Mouse (Mus musculus): ENCODE results near the gene Myh3. TPM values are rescaled to one million over a fixed set of nuclear protein-coding genes. Genes with fewer than 3 reads are reported as not detected.

Myh3 gene
- polyA plus RNA-seq, 1 experiment from 2014 or later, result 0.50 TPM

DNA sequence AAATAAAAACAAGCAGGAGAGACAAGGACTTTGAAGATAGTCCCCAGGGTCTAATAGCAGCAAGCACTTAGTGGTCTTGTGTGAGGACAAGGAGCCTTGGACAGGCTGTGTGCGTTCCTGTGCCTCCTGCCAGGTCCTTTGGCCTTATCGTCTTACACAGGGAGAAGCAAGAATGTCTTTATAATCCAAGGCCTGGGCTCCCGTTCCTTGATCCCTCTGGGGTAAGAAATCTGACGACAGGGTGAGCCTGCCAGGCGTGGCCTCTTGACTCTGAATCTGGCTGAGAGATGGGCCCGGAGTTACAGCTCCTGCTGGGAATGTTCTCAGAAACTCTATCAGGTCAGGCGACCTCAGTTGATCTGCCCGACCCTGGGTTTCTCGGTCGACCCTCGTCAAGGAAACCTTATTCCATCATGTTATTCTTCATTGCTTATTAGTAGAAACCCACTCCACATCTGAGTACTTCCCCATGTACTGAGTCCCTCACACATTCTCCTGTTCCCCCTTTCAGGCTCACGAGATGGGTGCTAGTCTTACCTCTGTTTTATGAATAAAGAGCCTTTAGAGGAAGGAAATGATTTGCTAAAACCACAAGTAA is 42.7 kb downstream of the Myh3 start:
- no peak overlapping the region for H3K9ac ChIP-seq (ENCODE audit: low read depth, low read length)
- H3K27ac ChIP-seq (ENCODE audit: low read length), result no peak overlapping the region
- WGBS, result 67% methylated on average over 12 of the region's 12 CpGs
- H3K4me3 ChIP-seq (ENCODE audit: low read length), result no peak overlapping the region
- H3K9me3 ChIP-seq (ENCODE audit: control insufficient read depth, low read length), result no peaks in the 10 kb centered on the region
- no peaks in the 10 kb centered on the region for H3K4me1 ChIP-seq (ENCODE audit: control insufficient read depth, insufficient read depth, low read length)
- H3K36me3 ChIP-seq (ENCODE audit: control insufficient read depth, insufficient read depth, low read length), result no peaks in the 10 kb centered on the region
- no peaks in the 10 kb centered on the region for H3K27me3 ChIP-seq (replicated peaks; ENCODE audit: control insufficient read depth, insufficient read depth, low read length)
- H3K4me2 ChIP-seq (ENCODE audit: low read depth, low read length), result no peak overlapping the region
- ATAC-seq, result no peak

GRCm38 (mm10) chr11:67124943-67125342 is 46.8 kb downstream of the Myh3 start:
- Histone ChIP-seq H3K4me2 (ENCODE audit: low read depth, low read length) (no peak overlapping the region), H3K36me3 (ENCODE audit: control insufficient read depth, insufficient read depth, low read length) (no peaks in the 10 kb centered on the region), H3K9ac (ENCODE audit: low read depth, low read length) (no peak overlapping the region), H3K4me1 (ENCODE audit: control insufficient read depth, insufficient read depth, low read length) (no peaks in the 10 kb centered on the region), H3K4me3 (ENCODE audit: low read length) (no peak overlapping the region), H3K9me3 (ENCODE audit: control insufficient read depth, low read length) (no peaks in the 10 kb centered on the region), H3K27ac (ENCODE audit: low read length) (no peak overlapping the region), H3K27me3 (replicated peaks; ENCODE audit: control insufficient read depth, insufficient read depth, low read length) (no peaks in the 10 kb centered on the region)
- no peak for ATAC-seq
- WGBS, result 77% methylated on average over 7 of the region's 7 CpGs

GRCm38 (mm10) chr11:67125361-67125760 is 47.3 kb downstream of the Myh3 start:
- no peak overlapping the region for H3K9ac ChIP-seq (ENCODE audit: low read depth, low read length)
- H3K36me3 ChIP-seq (ENCODE audit: control insufficient read depth, insufficient read depth, low read length), result no peaks in the 10 kb centered on the region
- H3K4me2 ChIP-seq (ENCODE audit: low read depth, low read length), result no peak overlapping the region
- WGBS, result 73% methylated on average over 17 of the region's 17 CpGs
- H3K27me3 ChIP-seq (replicated peaks; ENCODE audit: control insufficient read depth, insufficient read depth, low read length), result no peaks in the 10 kb centered on the region
- no peaks in the 10 kb centered on the region for H3K9me3 ChIP-seq (ENCODE audit: control insufficient read depth, low read length)
- no peak overlapping the region for H3K27ac ChIP-seq (ENCODE audit: low read length)
- no peaks in the 10 kb centered on the region for H3K4me1 ChIP-seq (ENCODE audit: control insufficient read depth, insufficient read depth, low read length)
- H3K4me3 ChIP-seq (ENCODE audit: low read length), result no peak overlapping the region
- ATAC-seq, result no peak

DNA sequence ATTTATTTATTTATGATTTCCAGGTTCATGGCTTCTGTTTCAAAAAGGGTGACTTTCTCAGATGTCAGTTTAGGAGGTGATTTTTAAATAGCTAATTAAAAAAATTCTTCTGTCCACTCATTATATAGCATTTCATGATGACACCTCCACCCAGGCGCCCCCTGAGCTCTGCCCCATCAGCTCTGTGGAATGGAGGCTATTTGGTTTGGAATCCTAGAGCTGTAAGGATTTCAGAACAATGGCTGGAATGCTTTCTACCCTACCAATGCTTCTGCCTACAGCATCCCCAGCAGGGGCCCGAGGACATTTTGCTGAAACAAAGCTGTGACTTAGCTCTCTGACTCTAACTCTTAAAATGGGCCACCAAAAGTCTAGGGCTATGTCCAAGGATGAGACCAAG is 55.4 kb downstream of the Myh3 start:
- ATAC-seq, result no peak

DNA sequence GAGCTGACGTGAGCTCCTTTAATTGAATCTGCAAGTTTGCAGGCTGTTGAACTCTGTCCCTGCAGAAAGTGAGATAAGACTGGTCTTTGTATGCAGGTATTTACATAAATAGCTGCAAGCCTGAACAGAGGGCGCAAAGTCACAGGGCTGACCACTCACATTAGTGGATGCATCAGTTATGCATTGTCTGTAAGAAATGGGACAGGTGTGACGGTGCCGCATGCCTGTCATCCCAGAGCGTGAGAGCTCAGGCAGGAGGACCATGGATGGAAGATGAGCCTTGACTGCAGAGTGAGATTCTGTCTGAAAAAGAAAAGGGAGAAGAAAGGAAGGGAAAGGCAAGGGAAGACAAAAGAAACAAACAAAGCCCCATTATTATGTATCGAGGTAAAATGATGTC is 56.6 kb downstream of the Myh3 start:
- no peaks in the 10 kb centered on the region for H3K36me3 ChIP-seq (ENCODE audit: control insufficient read depth, insufficient read depth, low read length)
- no peak overlapping the region for H3K4me3 ChIP-seq (ENCODE audit: low read length)
- H3K4me2 ChIP-seq (ENCODE audit: low read depth, low read length), result no peak overlapping the region
- H3K4me1 ChIP-seq (ENCODE audit: control insufficient read depth, insufficient read depth, low read length), result no peaks in the 10 kb centered on the region
- no peak for ATAC-seq
- H3K9ac ChIP-seq (ENCODE audit: low read depth, low read length), result no peak overlapping the region
- no peak overlapping the region for H3K27ac ChIP-seq (ENCODE audit: low read length)
- H3K27me3 ChIP-seq (replicated peaks; ENCODE audit: control insufficient read depth, insufficient read depth, low read length), result no peaks in the 10 kb centered on the region
- WGBS, result 73% methylated on average over 6 of the region's 6 CpGs
- no peaks in the 10 kb centered on the region for H3K9me3 ChIP-seq (ENCODE audit: control insufficient read depth, low read length)

More for the DNA sequence above, 55.4 kb downstream of the Myh3 start:
- no peak overlapping the region for H3K9ac ChIP-seq (ENCODE audit: low read depth, low read length)
- no peaks in the 10 kb centered on the region for H3K4me1 ChIP-seq (ENCODE audit: control insufficient read depth, insufficient read depth, low read length)
- 73% methylated on average over 2 of the region's 2 CpGs for WGBS
- H3K9me3 ChIP-seq (ENCODE audit: control insufficient read depth, low read length), result no peaks in the 10 kb centered on the region
- H3K27me3 ChIP-seq (replicated peaks; ENCODE audit: control insufficient read depth, insufficient read depth, low read length), result no peaks in the 10 kb centered on the region
- no peak overlapping the region for H3K4me3 ChIP-seq (ENCODE audit: low read length)
- no peaks in the 10 kb centered on the region for H3K36me3 ChIP-seq (ENCODE audit: control insufficient read depth, insufficient read depth, low read length)
- H3K4me2 ChIP-seq (ENCODE audit: low read depth, low read length), result no peak overlapping the region
- no peak overlapping the region for H3K27ac ChIP-seq (ENCODE audit: low read length)

- 93% methylated on average over 2 of the region's 2 CpGs for WGBS
- no peaks in the 10 kb centered on the region for H3K9me3 ChIP-seq (ENCODE audit: control insufficient read depth, low read length)
- H3K36me3 ChIP-seq (ENCODE audit: control insufficient read depth, insufficient read depth, low read length), result no peaks in the 10 kb centered on the region
- H3K4me3 ChIP-seq (ENCODE audit: low read length), result no peak overlapping the region
- no peaks in the 10 kb centered on the region for H3K27me3 ChIP-seq (replicated peaks; ENCODE audit: control insufficient read depth, insufficient read depth, low read length)
- ATAC-seq, result no peak
- H3K9ac ChIP-seq (ENCODE audit: low read depth, low read length), result no peak overlapping the region
- H3K4me1 ChIP-seq (ENCODE audit: control insufficient read depth, insufficient read depth, low read length), result no peaks in the 10 kb centered on the region
- no peak overlapping the region for H3K4me2 ChIP-seq (ENCODE audit: low read depth, low read length)
- H3K27ac ChIP-seq (ENCODE audit: low read length), result no peak overlapping the region
Observed at GRCm38 (mm10) chr11:67135532-67135931, 57.4 kb downstream of the Myh3 start.

GRCm38 (mm10) chr11:67139556-67139955 is 61.5 kb downstream of the Myh3 start:
- H3K9ac ChIP-seq (ENCODE audit: low read depth, low read length), result no peak overlapping the region
- ATAC-seq, result no peak
- no peaks in the 10 kb centered on the region for H3K36me3 ChIP-seq (ENCODE audit: control insufficient read depth, insufficient read depth, low read length)
- H3K9me3 ChIP-seq (ENCODE audit: control insufficient read depth, low read length), result no peaks in the 10 kb centered on the region
- WGBS, result 67% methylated on average over 8 of the region's 8 CpGs
- H3K27me3 ChIP-seq (replicated peaks; ENCODE audit: control insufficient read depth, insufficient read depth, low read length), result no peaks in the 10 kb centered on the region
- H3K4me3 ChIP-seq (ENCODE audit: low read length), result no peak overlapping the region
- H3K4me1 ChIP-seq (ENCODE audit: control insufficient read depth, insufficient read depth, low read length), result no peaks in the 10 kb centered on the region
- no peak overlapping the region for H3K4me2 ChIP-seq (ENCODE audit: low read depth, low read length)
- no peak overlapping the region for H3K27ac ChIP-seq (ENCODE audit: low read length)

- ATAC-seq, result no peak
- Histone ChIP-seq H3K9ac (ENCODE audit: low read depth, low read length) (no peak overlapping the region), H3K4me1 (ENCODE audit: control insufficient read depth, insufficient read depth, low read length) (no peaks in the 10 kb centered on the region), H3K9me3 (ENCODE audit: control insufficient read depth, low read length) (no peaks in the 10 kb centered on the region), H3K27ac (ENCODE audit: low read length) (no peak overlapping the region), H3K36me3 (ENCODE audit: control insufficient read depth, insufficient read depth, low read length) (no peaks in the 10 kb centered on the region), H3K4me2 (ENCODE audit: low read depth, low read length) (no peak overlapping the region), H3K4me3 (ENCODE audit: low read length) (no peak overlapping the region), H3K27me3 (replicated peaks; ENCODE audit: control insufficient read depth, insufficient read depth, low read length) (no peaks in the 10 kb centered on the region)
- 56% methylated on average over 5 of the region's 5 CpGs for WGBS
Observed at GRCm38 (mm10) chr11:67140175-67140574, 62.1 kb downstream of the Myh3 start.

DNA sequence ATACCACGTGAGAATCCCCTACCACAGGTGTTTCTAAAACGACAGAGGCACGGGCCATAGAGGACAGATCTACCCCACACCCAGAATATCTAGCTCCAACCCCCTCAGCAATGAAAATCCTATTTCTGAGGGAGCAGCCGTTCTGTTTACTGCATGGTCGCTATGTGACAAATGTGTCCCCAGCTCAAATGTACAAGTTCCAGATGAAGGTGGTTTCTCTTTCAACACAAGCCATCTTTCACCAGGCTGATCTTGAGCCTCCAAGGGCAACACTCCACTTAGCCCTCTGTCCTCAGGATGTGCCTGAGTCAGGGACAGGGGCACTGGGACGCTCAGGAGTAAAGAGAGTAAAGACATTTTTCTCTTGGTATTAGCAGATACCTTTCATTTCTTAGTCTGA is 62.9 kb downstream of the Myh3 start:
- Histone ChIP-seq H3K9ac (ENCODE audit: low read depth, low read length) (no peak overlapping the region), H3K4me3 (ENCODE audit: low read length) (no peak overlapping the region), H3K27ac (ENCODE audit: low read length) (no peak overlapping the region), H3K36me3 (ENCODE audit: control insufficient read depth, insufficient read depth, low read length) (no peaks in the 10 kb centered on the region), H3K9me3 (ENCODE audit: control insufficient read depth, low read length) (no peaks in the 10 kb centered on the region), H3K27me3 (replicated peaks; ENCODE audit: control insufficient read depth, insufficient read depth, low read length) (no peaks in the 10 kb centered on the region), H3K4me1 (ENCODE audit: control insufficient read depth, insufficient read depth, low read length) (no peaks in the 10 kb centered on the region), H3K4me2 (ENCODE audit: low read depth, low read length) (no peak overlapping the region)
- no peak for ATAC-seq
- WGBS, result 66% methylated on average over 6 of the region's 6 CpGs

DNA sequence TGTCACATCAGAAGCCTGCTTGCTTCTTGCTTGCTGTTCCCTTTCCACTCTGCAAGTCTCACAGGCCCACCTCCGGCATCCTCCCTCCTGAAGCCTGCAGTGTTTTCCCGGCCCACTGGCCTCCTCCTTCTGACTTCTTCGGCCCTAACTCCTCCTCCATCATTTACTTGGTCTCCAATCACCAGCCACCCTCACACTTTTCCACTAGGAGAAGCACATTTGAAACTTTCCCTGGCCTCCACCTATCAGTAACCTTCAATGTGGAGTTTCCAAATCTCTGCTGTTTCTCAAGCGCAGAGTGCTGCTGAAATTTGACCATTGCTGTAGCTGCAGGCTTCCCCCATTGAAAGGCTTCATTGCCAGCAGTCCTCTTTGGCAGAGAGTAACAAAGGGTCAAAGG is 63.9 kb downstream of the Myh3 start:
- ATAC-seq, result no peak

More for the DNA sequence above, 63.9 kb downstream of the Myh3 start:
- no peaks in the 10 kb centered on the region for H3K36me3 ChIP-seq (ENCODE audit: control insufficient read depth, insufficient read depth, low read length)
- WGBS, result 64% methylated on average over 4 of the region's 4 CpGs
- no peak overlapping the region for H3K27ac ChIP-seq (ENCODE audit: low read length)
- H3K4me1 ChIP-seq (ENCODE audit: control insufficient read depth, insufficient read depth, low read length), result no peaks in the 10 kb centered on the region
- H3K4me3 ChIP-seq (ENCODE audit: low read length), result no peak overlapping the region
- no peak overlapping the region for H3K4me2 ChIP-seq (ENCODE audit: low read depth, low read length)
- no peaks in the 10 kb centered on the region for H3K27me3 ChIP-seq (replicated peaks; ENCODE audit: control insufficient read depth, insufficient read depth, low read length)
- no peaks in the 10 kb centered on the region for H3K9me3 ChIP-seq (ENCODE audit: control insufficient read depth, low read length)
- H3K9ac ChIP-seq (ENCODE audit: low read depth, low read length), result no peak overlapping the region

Data from intestine, embryonic 16.5 days (tissue).